Mouse (Mus musculus) hematopoietic stem cell, adult 5-6 weeks (primary cell): ENCODE results near the gene Dnlz. TPM values are rescaled to one million over a fixed set of nuclear protein-coding genes. Genes with fewer than 3 reads are reported as not detected.

ENCODE experiments used
- ATAC-seq, 2 experiments: fragments of 125-278 bp in 1 of 2; replicated peaks in 1 of 2; 2 replicates each; pipeline ENCODE4 v1.8.0; 2016 to 2017; ENCODE audit warnings: inconsistent platforms in 2 of 2, mild to moderate bottlenecking in 2 of 2, moderate number of reproducible peaks in 2 of 2, low read depth in 1 of 2, moderate TSS enrichment in 1 of 2; ENCODE audit not compliant: low FRiP score in 2 of 2, poor library complexity in 2 of 2, severe bottlenecking in 2 of 2, insufficient read depth in 1 of 2, low TSS enrichment in 1 of 2
- total RNA-seq: library from RNA; stranded (forward); fragments of 172-1452, 232-1000 nt; gene quantifications from 2 replicates; pipeline ENCODE4 v1.2.3, GENCODE M21; 2017

The Dnlz gene
- total RNA-seq, 1 experiment from 2014 or later: 6.4 TPM

GRCm38 (mm10) chr2:26330702-26331101 lies 21.2 kb downstream of the Dnlz start:
- ATAC-seq: no peak

GRCm38 (mm10) chr2:26330056-26330468 lies 21.8 kb downstream of the Dnlz start:
- ATAC-seq: no peak

GRCm38 (mm10) chr2:26329402-26329801 lies 22.5 kb downstream of the Dnlz start:
- no peak for ATAC-seq

- peak; percentile 38 to 61 for ATAC-seq
Measured at GRCm38 (mm10) chr2:26327852-26328251, 24.1 kb downstream of the Dnlz start.

- peak; percentile 73 to 83 for ATAC-seq
Measured at GRCm38 (mm10) chr2:26325386-26326181, 26.3 kb downstream of the Dnlz start.

GRCm38 (mm10) chr2:26324917-26325316 lies 27.0 kb downstream of the Dnlz start:
- ATAC-seq: no peak

- ATAC-seq: no peak
Measured at GRCm38 (mm10) chr2:26323589-26324325, 28.2 kb downstream of the Dnlz start.

- no peak for ATAC-seq
Measured at GRCm38 (mm10) chr2:26320245-26321185, 31.4 kb downstream of the Dnlz start.

- ATAC-seq: no peak
Measured at GRCm38 (mm10) chr2:26319519-26320244, 32.2 kb downstream of the Dnlz start.

GRCm38 (mm10) chr2:26319109-26319508 lies 32.8 kb downstream of the Dnlz start:
- no peak for ATAC-seq

GRCm38 (mm10) chr2:26317991-26318672 lies 33.8 kb downstream of the Dnlz start:
- ATAC-seq: no peak

- ATAC-seq: no peak
Measured at GRCm38 (mm10) chr2:26317371-26317770, 34.5 kb downstream of the Dnlz start.

GRCm38 (mm10) chr2:26316576-26317246 lies 35.2 kb downstream of the Dnlz start:
- no peak for ATAC-seq

GRCm38 (mm10) chr2:26315925-26316311 lies 36.0 kb downstream of the Dnlz start:
- peak in 1 of 2 experiments; percentile 24; a peak in 2 of 4 replicates for ATAC-seq

GRCm38 (mm10) chr2:26315072-26315924 lies 36.6 kb downstream of the Dnlz start, which contains the start of gene Gpsm1:
Gene Gpsm1, plus strand, starts transcription at chr2:26315515.
- peak; percentile 8 to 44; a peak in 2 of 4 replicates for ATAC-seq
